Mouse (Mus musculus): ENCODE results near the gene Olfr295. TPM values are rescaled to one million over a fixed set of nuclear protein-coding genes. Genes with fewer than 3 reads are reported as not detected.

The Olfr295 gene
- not detected in 2 replicates for polyA plus RNA-seq (2016; fragmentation: Nextera tagmentation; extraction: Ambion mirVana)

DNA sequence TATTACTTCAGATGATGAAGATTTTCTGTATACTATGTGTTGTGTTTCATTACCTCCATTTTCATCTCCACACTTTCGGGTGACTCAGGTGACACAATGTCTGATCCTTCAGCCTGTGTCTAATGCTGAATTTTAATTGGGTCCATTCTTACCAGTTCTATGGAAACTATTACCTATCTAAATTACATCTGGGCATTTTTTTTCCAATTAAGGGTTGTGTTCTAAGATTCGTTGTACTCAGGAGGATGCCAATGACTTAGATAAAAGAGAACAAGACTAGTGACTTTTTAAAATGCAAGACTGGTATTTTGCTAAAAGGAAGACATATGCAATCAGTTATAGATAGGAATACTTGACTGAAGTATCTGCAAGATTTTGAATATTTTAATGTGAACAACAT, at the start of gene Olfr295:
Gene Olfr295, plus strand, starts transcription at position 301 of the 400 bp plus-strand sequence.
- H3K9me3 ChIP-seq (replicated peaks): no peaks in the 10 kb centered on the region

DNA sequence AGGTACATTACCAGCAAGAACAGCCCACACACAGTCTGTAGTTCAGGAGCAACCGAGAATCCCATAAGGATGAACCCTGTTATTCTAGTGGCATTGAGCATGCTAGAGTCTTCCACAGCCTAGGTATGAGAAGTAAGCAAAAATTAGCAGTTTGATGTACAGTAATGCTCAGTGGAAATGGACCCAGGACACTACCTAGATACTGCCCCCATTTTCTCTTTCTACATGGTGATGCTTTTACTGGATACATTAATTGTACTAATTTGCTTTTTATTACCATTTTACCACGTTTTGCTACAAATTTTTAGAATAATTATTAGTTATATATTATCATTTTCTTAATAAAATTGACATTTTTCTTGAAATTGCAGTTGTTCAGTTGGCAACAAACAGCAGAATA, 32.9 kb downstream of the Olfr295 start, which contains the start of gene Olfr294:
Gene Olfr294, minus strand, starts transcription at position 101 of the 400 bp plus-strand sequence.
- Histone ChIP-seq H3K36me3 (no peaks in the 10 kb centered on the region), H3K4me1 (no peaks in the 10 kb centered on the region), H3K27me3 (ENCODE audit: low read depth, poor library complexity, severe bottlenecking) (no peaks in the 10 kb centered on the region), H3K9me3 (replicated peaks) (no peaks in the 10 kb centered on the region), H3K27ac (replicated peaks) (no peak within 1 kb of the TSS), H3K4me3 (no peak within 1 kb of the TSS)
- 77% methylated on average over 2 of the region's 2 CpGs for WGBS
- DNase-seq (ENCODE audit: low spot score): no peak

More for the DNA sequence above, at the start of gene Olfr295:
- Histone ChIP-seq H3K36me3 (no peaks in the 10 kb centered on the region), H3K27ac (replicated peaks) (no peak within 1 kb of the TSS), H3K4me3 (no peak within 1 kb of the TSS), H3K4me1 (no peaks in the 10 kb centered on the region), H3K27me3 (ENCODE audit: low read depth, poor library complexity, severe bottlenecking) (no peaks in the 10 kb centered on the region)
- DNase-seq (ENCODE audit: low spot score): no peak
- 84% methylated on average over 2 of the region's 2 CpGs for WGBS

Other genes starting within 250 kb of the Olfr295 start
- not detected in 2 replicates for gene Olfr307, start 246.3 kb upstream of the Olfr295 start, polyA plus RNA-seq (2016; fragmentation: Nextera tagmentation; extraction: Ambion mirVana)
- gene Olfr305, start 216.9 kb upstream of the Olfr295 start, polyA plus RNA-seq (2016; fragmentation: Nextera tagmentation; extraction: Ambion mirVana): not detected in 2 replicates
- not detected in 2 replicates for gene Olfr304, start 197.2 kb upstream of the Olfr295 start, polyA plus RNA-seq (2016; fragmentation: Nextera tagmentation; extraction: Ambion mirVana)
- gene Olfr303, start 186.1 kb upstream of the Olfr295 start, polyA plus RNA-seq (2016; fragmentation: Nextera tagmentation; extraction: Ambion mirVana): not detected in 2 replicates
- not detected in 2 replicates for gene Olfr301, start 180.0 kb upstream of the Olfr295 start, polyA plus RNA-seq (2016; fragmentation: Nextera tagmentation; extraction: Ambion mirVana)
- gene Olfr299, start 123.9 kb upstream of the Olfr295 start, polyA plus RNA-seq (2016; fragmentation: Nextera tagmentation; extraction: Ambion mirVana): not detected in 2 replicates
- gene Olfr298, start 91.4 kb upstream of the Olfr295 start, polyA plus RNA-seq (2016; fragmentation: Nextera tagmentation; extraction: Ambion mirVana): not detected in 2 replicates
- gene Olfr297, start 63.9 kb upstream of the Olfr295 start, polyA plus RNA-seq (2016; fragmentation: Nextera tagmentation; extraction: Ambion mirVana): not detected in 2 replicates
- gene Olfr294, start 32.8 kb downstream of the Olfr295 start, polyA plus RNA-seq (2016; fragmentation: Nextera tagmentation; extraction: Ambion mirVana): not detected in 2 replicates
- gene Olfr293, start 65.2 kb downstream of the Olfr295 start, polyA plus RNA-seq (2016; fragmentation: Nextera tagmentation; extraction: Ambion mirVana): not detected in 2 replicates
- not detected in 2 replicates for gene Olfr292, start 104.5 kb downstream of the Olfr295 start, polyA plus RNA-seq (2016; fragmentation: Nextera tagmentation; extraction: Ambion mirVana)
- 0.16 and 0.20 TPM in 2 replicates for gene Folh1, start 192.1 kb downstream of the Olfr295 start, polyA plus RNA-seq (2016; fragmentation: Nextera tagmentation; extraction: Ambion mirVana)
- gene Vmn2r77, start 211.2 kb downstream of the Olfr295 start, polyA plus RNA-seq (2016; fragmentation: Nextera tagmentation; extraction: Ambion mirVana): not detected in 2 replicates

Measured in midbrain, embryonic 10.5 days (tissue).